Mouse (Mus musculus): ENCODE measurements around the gene Psmd9. TPM values are rescaled to one million over a fixed set of nuclear protein-coding genes. Genes with fewer than 3 reads are reported as not detected.
A peak's percentile ranks its signal among the peaks of the same experiment; 100 is the strongest.

Psmd9 gene
- polyA plus RNA-seq, 1 experiment, result 28.4 TPM

GRCm38 (mm10) chr5:123149451-123150400, 19.5 kb upstream of the Psmd9 start:
- H3K4me1 ChIP-seq (ENCODE audit: control insufficient read depth, insufficient read depth, low read length), result peaks cover 26% of the 10 kb centered on the region

GRCm38 (mm10) chr5:123150641-123151040, 18.6 kb upstream of the Psmd9 start:
- Histone ChIP-seq H3K27me3 (ENCODE audit: control insufficient read depth, insufficient read depth, low read length) (no peaks in the 10 kb centered on the region), H3K27ac (ENCODE audit: insufficient read depth, low read length) (no peak overlapping the region), H3K4me3 (replicated peaks; ENCODE audit: insufficient read depth, low read depth, low read length) (peak overlapping the region; percentile 91), H3K4me1 (ENCODE audit: control insufficient read depth, insufficient read depth, low read length) (peaks cover 22% of the 10 kb centered on the region)
- TF ChIP-seq CTCF (IDR thresholded peaks at IDR 0.05; ENCODE audit: borderline replicate concordance, insufficient read depth, low read depth, low read length), result no peak
- TF ChIP-seq POLR2A (IDR thresholded peaks at IDR 0.05; ENCODE audit: borderline replicate concordance, insufficient read depth, low read length), result no peak
- WGBS, result 5% methylated on average over 7 of the region's 7 CpGs
- DNase-seq, result peak; percentile 45

More at GRCm38 (mm10) chr5:123149451-123150400, 19.5 kb upstream of the Psmd9 start:
- TF ChIP-seq CTCF (IDR thresholded peaks at IDR 0.05; ENCODE audit: borderline replicate concordance, insufficient read depth, low read depth, low read length) (peak; percentile 92), POLR2A (IDR thresholded peaks at IDR 0.05; ENCODE audit: borderline replicate concordance, insufficient read depth, low read length) (no peak)
- peak overlapping the region; percentile 91 for H3K4me3 ChIP-seq (replicated peaks; ENCODE audit: insufficient read depth, low read depth, low read length)
- H3K27ac ChIP-seq (ENCODE audit: insufficient read depth, low read length), result peak overlapping the region; percentile 31; the same call in 1 of the 2 replicates
- peak; percentile 91 for DNase-seq
- H3K27me3 ChIP-seq (ENCODE audit: control insufficient read depth, insufficient read depth, low read length), result no peaks in the 10 kb centered on the region
- WGBS, result 1% methylated on average over 19 of the region's 19 CpGs

- Histone ChIP-seq H3K4me3 (replicated peaks; ENCODE audit: insufficient read depth, low read depth, low read length) (peak overlapping the region; percentile 91), H3K4me1 (ENCODE audit: control insufficient read depth, insufficient read depth, low read length) (peaks cover 22% of the 10 kb centered on the region), H3K27me3 (ENCODE audit: control insufficient read depth, insufficient read depth, low read length) (no peaks in the 10 kb centered on the region), H3K27ac (ENCODE audit: insufficient read depth, low read length) (no peak overlapping the region)
- 5% methylated on average over 7 of the region's 7 CpGs for WGBS
- TF ChIP-seq POLR2A (IDR thresholded peaks at IDR 0.05; ENCODE audit: borderline replicate concordance, insufficient read depth, low read length) (no peak), CTCF (IDR thresholded peaks at IDR 0.05; ENCODE audit: borderline replicate concordance, insufficient read depth, low read depth, low read length) (no peak)
- no peak for DNase-seq
These were observed 18.1 kb upstream of the Psmd9 start for GRCm38 (mm10) chr5:123151077-123151476.

GRCm38 (mm10) chr5:123151707-123152362, 17.4 kb upstream of the Psmd9 start:
- TF ChIP-seq POLR2A (IDR thresholded peaks at IDR 0.05; ENCODE audit: borderline replicate concordance, insufficient read depth, low read length) (no peak), CTCF (IDR thresholded peaks at IDR 0.05; ENCODE audit: borderline replicate concordance, insufficient read depth, low read depth, low read length) (no peak)
- H3K27ac ChIP-seq (ENCODE audit: insufficient read depth, low read length), result no peak overlapping the region
- H3K27me3 ChIP-seq (ENCODE audit: control insufficient read depth, insufficient read depth, low read length), result no peaks in the 10 kb centered on the region
- WGBS, result 83% methylated on average over 18 of the region's 19 CpGs
- no peak for DNase-seq
- no peak overlapping the region for H3K4me3 ChIP-seq (replicated peaks; ENCODE audit: insufficient read depth, low read depth, low read length)
- H3K4me1 ChIP-seq (ENCODE audit: control insufficient read depth, insufficient read depth, low read length), result peaks cover 22% of the 10 kb centered on the region

- 42% methylated on average over 1 of the region's 1 CpGs for WGBS
These were observed 16.3 kb upstream of the Psmd9 start for GRCm38 (mm10) chr5:123152901-123153300.

GRCm38 (mm10) chr5:123155425-123155824, 13.8 kb upstream of the Psmd9 start:
- DNase-seq, result peak; percentile 72 to 74
- H3K4me1 ChIP-seq (ENCODE audit: control insufficient read depth, insufficient read depth, low read length), result no peaks in the 10 kb centered on the region
- TF ChIP-seq POLR2A (IDR thresholded peaks at IDR 0.05; ENCODE audit: borderline replicate concordance, insufficient read depth, low read length), result no peak
- peak; percentile 78 for TF ChIP-seq CTCF (IDR thresholded peaks at IDR 0.05; ENCODE audit: borderline replicate concordance, insufficient read depth, low read depth, low read length)

More at GRCm38 (mm10) chr5:123152901-123153300, 16.3 kb upstream of the Psmd9 start:
- peaks cover 16% of the 10 kb centered on the region for H3K4me1 ChIP-seq (ENCODE audit: control insufficient read depth, insufficient read depth, low read length)
- no peak overlapping the region for H3K27ac ChIP-seq (ENCODE audit: insufficient read depth, low read length)
- TF ChIP-seq CTCF (IDR thresholded peaks at IDR 0.05; ENCODE audit: borderline replicate concordance, insufficient read depth, low read depth, low read length) (no peak), POLR2A (IDR thresholded peaks at IDR 0.05; ENCODE audit: borderline replicate concordance, insufficient read depth, low read length) (no peak)
- H3K4me3 ChIP-seq (replicated peaks; ENCODE audit: insufficient read depth, low read depth, low read length), result no peak overlapping the region
- no peak for DNase-seq
- H3K27me3 ChIP-seq (ENCODE audit: control insufficient read depth, insufficient read depth, low read length), result no peaks in the 10 kb centered on the region

GRCm38 (mm10) chr5:123156763-123157162, 12.4 kb upstream of the Psmd9 start:
- H3K4me1 ChIP-seq (ENCODE audit: control insufficient read depth, insufficient read depth, low read length), result no peaks in the 10 kb centered on the region
- H3K4me3 ChIP-seq (replicated peaks; ENCODE audit: insufficient read depth, low read depth, low read length), result no peak overlapping the region
- H3K27me3 ChIP-seq (ENCODE audit: control insufficient read depth, insufficient read depth, low read length), result no peaks in the 10 kb centered on the region
- WGBS, result 78% methylated on average over 12 of the region's 12 CpGs
- no peak overlapping the region for H3K27ac ChIP-seq (ENCODE audit: insufficient read depth, low read length)
- no peak for DNase-seq
- no peak for TF ChIP-seq POLR2A (IDR thresholded peaks at IDR 0.05; ENCODE audit: borderline replicate concordance, insufficient read depth, low read length)
- peak; percentile 60 for TF ChIP-seq CTCF (IDR thresholded peaks at IDR 0.05; ENCODE audit: borderline replicate concordance, insufficient read depth, low read depth, low read length)

More at GRCm38 (mm10) chr5:123155425-123155824, 13.8 kb upstream of the Psmd9 start:
- Histone ChIP-seq H3K27ac (ENCODE audit: insufficient read depth, low read length) (no peak overlapping the region), H3K4me3 (replicated peaks; ENCODE audit: insufficient read depth, low read depth, low read length) (no peak overlapping the region), H3K27me3 (ENCODE audit: control insufficient read depth, insufficient read depth, low read length) (no peaks in the 10 kb centered on the region)
- WGBS, result 45% methylated on average over 7 of the region's 7 CpGs

Measured in cerebellum, adult 2 months (tissue).